Mouse (Mus musculus) brain, embryonic 14.5 days (tissue): Measurements from ENCODE around the gene Rnf39. TPM values are rescaled to one million over a fixed set of nuclear protein-coding genes. Genes with fewer than 3 reads are reported as not detected.
"Not testable (repeated sequence)": the region's sequence is repeated elsewhere in the genome, so short reads cannot be mapped to it uniquely, and the experiment has no call there.

Experiments
- DNase-seq: peaks from one replicate; pipeline ENCODE4 v3.0.0-alpha.2; 2011; ENCODE audit warnings: low read depth
- CTCF ChIP-seq: fragments of 200-500 bp; IDR thresholded peaks from 2 replicates; pipeline ENCODE4 v1.5.1; 2012; ENCODE audit warnings: inconsistent platforms, mild to moderate bottlenecking, moderate library complexity, borderline replicate concordance; ENCODE audit not compliant: insufficient read depth, insufficient read length; ENCODE audit errors: extremely low read depth
- POLR2A ChIP-seq: fragments of 200-500 bp; IDR thresholded peaks from 2 replicates; pipeline ENCODE4 v1.6.1; 2012; ENCODE audit warnings: mild to moderate bottlenecking, inconsistent platforms, borderline replicate concordance; ENCODE audit not compliant: poor library complexity, insufficient read depth, insufficient read length, severe bottlenecking; ENCODE audit errors: extremely low read depth
- polyA plus RNA-seq: library from polyadenylated mRNA; depleted of rRNA; stranded (reverse); fragments of >200 nt; gene quantifications from 2 replicates; pipeline ENCODE4 v1.2.3, GENCODE M21; 2012

The Rnf39 gene
- polyA plus RNA-seq, 1 experiment: 0.19 TPM

- no peak for DNase-seq
- TF ChIP-seq CTCF (no peak), POLR2A (no peak)
Measured at GRCm38 (mm10) chr17:36972791-36973190, 30.1 kb downstream of the Rnf39 start.

GRCm38 (mm10) chr17:36973271-36973787 lies 30.6 kb downstream of the Rnf39 start:
- DNase-seq: no peak
- no peak for TF ChIP-seq CTCF
- no peak for TF ChIP-seq POLR2A

- no peak for DNase-seq
- TF ChIP-seq CTCF (no peak), POLR2A (no peak)
Measured at GRCm38 (mm10) chr17:36981221-36981813, 38.6 kb downstream of the Rnf39 start, which contains the start of gene 2410137M14Rik. Gene 2410137M14Rik (minus strand): TSS chr17:36981237.

GRCm38 (mm10) chr17:36981845-36982244 lies 39.1 kb downstream of the Rnf39 start:
- no peak for DNase-seq
- TF ChIP-seq POLR2A (no peak), CTCF (no peak)

DNA sequence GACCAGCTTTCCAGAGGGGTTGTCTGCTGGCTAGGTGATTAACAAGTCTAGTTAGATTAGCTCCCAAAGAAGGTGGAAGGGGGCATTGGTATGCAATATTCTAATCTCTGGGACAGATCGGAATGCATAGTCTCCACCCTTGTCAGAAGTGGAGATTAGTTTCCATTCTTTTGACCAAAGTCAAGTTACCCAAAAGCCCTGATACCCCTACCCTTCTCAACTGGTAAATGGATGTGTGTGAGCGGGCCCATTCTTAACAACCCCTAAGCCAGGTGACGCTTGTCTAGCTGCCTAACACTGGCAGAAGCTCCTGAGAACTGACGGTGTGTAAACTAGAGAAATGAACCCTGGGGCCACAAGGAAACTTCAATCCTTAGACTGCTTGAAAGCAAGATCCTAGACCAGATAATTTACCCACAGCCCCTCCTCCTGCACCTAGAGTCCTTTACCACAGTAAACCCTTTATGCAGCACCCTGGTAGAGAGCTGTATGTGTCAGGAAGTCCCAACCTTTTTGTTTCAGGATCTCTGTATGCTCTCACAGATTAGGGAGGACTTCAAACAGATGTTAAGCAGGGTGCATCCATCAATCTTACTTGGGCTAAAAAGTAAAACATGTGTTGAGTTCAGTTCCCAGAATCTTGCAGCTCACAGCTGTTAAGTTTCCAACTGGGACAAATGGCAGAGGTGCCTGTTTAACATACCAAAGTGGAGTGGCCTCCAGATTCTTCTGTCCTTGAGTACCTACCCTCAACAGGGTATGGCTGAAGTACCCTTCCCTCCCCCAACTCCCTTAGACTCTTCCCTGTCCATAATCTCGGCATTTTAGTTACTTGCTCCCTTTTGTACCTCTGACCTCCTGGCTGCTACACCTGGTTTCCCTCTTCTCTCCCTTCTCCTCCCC lies 39.8 kb downstream of the Rnf39 start:
- TF ChIP-seq CTCF (no peak), POLR2A (no peak)

GRCm38 (mm10) chr17:36988475-36988874 lies 45.8 kb downstream of the Rnf39 start:
- no peak for DNase-seq
- no peak for TF ChIP-seq POLR2A
- TF ChIP-seq CTCF: no peak

More for the DNA sequence above, 39.8 kb downstream of the Rnf39 start:
- DNase-seq: no peak

- TF ChIP-seq CTCF (no peak), POLR2A (no peak)
Measured at GRCm38 (mm10) chr17:36989437-36989836, 46.7 kb downstream of the Rnf39 start, which contains the start of gene H2-M5. Gene H2-M5 (minus strand): TSS chr17:36989537.

DNA sequence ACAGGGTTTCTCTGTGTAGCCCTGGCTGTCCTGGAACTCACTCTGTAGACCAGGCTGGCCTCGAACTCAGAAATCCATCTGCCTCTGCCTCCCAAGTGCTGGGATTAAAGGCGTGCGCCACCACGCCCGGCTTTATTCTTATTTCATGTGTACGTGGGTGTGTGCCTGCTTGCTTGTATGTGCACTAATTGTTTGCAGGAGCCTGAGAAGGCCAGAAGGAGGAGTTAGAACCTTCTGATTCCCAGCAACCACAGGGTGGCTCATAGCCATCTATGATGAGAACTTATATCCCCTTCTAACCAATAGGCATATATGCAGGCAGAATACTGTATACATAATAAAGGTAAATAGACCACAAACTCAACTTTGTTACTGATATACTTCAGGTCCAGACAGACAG lies 47.9 kb downstream of the Rnf39 start:
- DNase-seq: not testable (repeated sequence)

More at GRCm38 (mm10) chr17:36989437-36989836, 46.7 kb downstream of the Rnf39 start, which contains the start of gene H2-M5:
- no peak for DNase-seq

GRCm38 (mm10) chr17:36992336-36993104 lies 49.8 kb downstream of the Rnf39 start:
- no peak for DNase-seq
- TF ChIP-seq CTCF (no peak), POLR2A (no peak)

DNA sequence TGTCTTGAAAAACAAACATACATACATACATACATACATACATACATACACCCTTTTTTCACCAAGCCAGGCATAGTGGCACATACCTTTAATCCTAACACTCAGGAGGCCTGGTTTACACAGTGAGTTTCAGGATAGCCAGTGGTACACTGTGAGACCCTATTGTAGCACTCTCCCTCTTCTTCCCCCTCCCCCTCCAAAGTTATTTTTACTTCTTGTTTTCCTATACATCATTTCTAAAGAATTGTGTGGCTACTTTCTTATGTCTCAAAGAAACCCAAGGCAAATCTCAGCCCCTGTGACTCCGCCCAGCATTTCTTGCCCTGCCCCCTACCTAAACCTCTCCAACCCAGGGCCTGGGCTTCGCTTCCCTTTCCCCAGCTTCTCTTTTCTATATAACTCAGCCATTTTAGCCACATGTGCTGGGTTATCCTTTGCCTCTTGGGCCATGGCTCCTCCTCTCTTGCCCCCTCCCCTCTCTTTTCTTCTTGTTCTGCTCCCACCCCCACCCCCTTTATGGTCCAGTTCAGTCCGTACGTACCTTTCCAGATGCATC lies 51.1 kb downstream of the Rnf39 start:
- no peak for TF ChIP-seq POLR2A
- DNase-seq: no peak

DNA sequence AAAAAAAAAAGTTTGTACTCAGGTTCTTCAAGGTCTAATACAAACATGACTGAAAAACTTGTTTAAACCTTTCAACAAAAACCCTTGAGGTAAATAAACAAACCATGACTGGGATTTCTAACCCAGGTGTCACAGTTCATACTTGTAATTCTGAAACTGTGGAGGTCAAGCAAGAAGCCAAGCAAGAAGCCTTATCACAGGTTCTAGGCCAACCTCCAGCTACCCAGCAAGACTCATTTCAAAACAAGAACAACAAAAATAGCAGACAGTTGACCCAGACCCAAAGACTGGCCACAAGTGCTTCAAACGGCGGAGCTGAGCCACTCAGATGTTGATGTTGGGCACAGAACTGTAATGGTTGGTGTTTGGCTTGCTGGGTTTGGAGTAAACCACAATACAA lies 51.8 kb downstream of the Rnf39 start:
- no peak for DNase-seq
- TF ChIP-seq POLR2A: no peak
- TF ChIP-seq CTCF: no peak
